In the genomic region with DNA sequence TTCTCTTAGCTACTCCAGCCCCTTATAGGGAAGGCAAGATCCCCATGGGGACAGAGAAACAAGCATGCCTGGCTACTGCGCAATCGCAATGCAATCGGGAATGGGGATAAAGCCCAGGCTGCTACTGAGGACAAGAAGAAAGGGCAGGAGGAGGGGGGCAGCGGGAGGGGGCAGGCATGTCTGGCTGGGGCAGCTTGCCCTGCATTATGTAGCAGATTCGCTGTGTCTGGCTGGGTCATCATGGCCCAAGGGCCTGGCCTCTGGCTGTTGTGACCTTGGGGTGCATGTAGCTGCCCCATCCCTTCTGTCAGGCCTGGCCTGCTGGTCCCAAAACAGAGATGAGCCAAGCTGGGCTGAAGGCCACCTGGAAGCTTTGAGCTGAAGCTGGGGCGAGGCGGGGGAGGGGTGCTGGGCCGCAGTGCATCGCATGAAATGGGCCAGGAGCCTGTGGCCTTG, we compare ENCODE assay signal across 10 mouse cellular contexts. TPM values are rescaled to one million over a fixed set of nuclear protein-coding genes. Genes with fewer than 3 reads are reported as not detected.
DNase-seq lines count a peak whose midpoint lies in the region; ATAC-seq lines count a peak whose summit lies in the region.
"Had no signal": no experiment of that assay in that cellular context is flagged by ENCODE, and none has a peak within 500 bp of the region (broad histone marks: within the 10 kb centered on the region; RNA-seq: fewer than 3 reads in every experiment).

No protein-coding gene starts in this region.

- WGBS in hindbrain, embryonic 14.5 days = 26% methylated on average over 9 of the region's 9 CpGs
- WGBS in neural tube, embryonic 15.5 days = 36% methylated on average over 9 of the region's 9 CpGs

- H3K9ac ChIP-seq in hindbrain, embryonic 14.5 days = peak overlapping the region; percentile 56; the same call in 1 of the 2 replicates
- H3K9ac ChIP-seq in neural tube, embryonic 15.5 days (replicated peaks) = no peak overlapping the region
- H3K9ac ChIP-seq: heart, embryonic 15.5 days had no signal

- H3K36me3 ChIP-seq in hindbrain, embryonic 14.5 days (replicated peaks; ENCODE audit: control insufficient read depth, insufficient read depth) = peaks cover 42% of the 10 kb centered on the region
- peaks cover 26% of the 10 kb centered on the region for H3K36me3 ChIP-seq in neural tube, embryonic 15.5 days
- H3K36me3 ChIP-seq: heart, embryonic 15.5 days had no signal

- no peaks in the 10 kb centered on the region for H3K27me3 ChIP-seq in hindbrain, embryonic 14.5 days (ENCODE audit: control insufficient read depth, insufficient read depth, low read length)
- H3K27me3 ChIP-seq in neural tube, embryonic 15.5 days (replicated peaks) = no peaks in the 10 kb centered on the region
- H3K27me3 ChIP-seq: heart, embryonic 15.5 days had no signal

- H3K4me2 ChIP-seq in hindbrain, embryonic 14.5 days (replicated peaks) = no peak overlapping the region
- H3K4me2 ChIP-seq in neural tube, embryonic 15.5 days = no peak overlapping the region
- H3K4me2 ChIP-seq: heart, embryonic 15.5 days had no signal

- H3K9me3 ChIP-seq in hindbrain, embryonic 14.5 days (ENCODE audit: control insufficient read depth, low read length) = no peaks in the 10 kb centered on the region
- H3K9me3 ChIP-seq in neural tube, embryonic 15.5 days (replicated peaks) = no peaks in the 10 kb centered on the region
- H3K9me3 ChIP-seq: heart, embryonic 15.5 days had no signal

- intact Hi-C loops in left cerebral cortex, postnatal 4 days (cut with DNase I) = no loop called here
- intact Hi-C loops in left cerebral cortex, postnatal 14 days (cut with DNase I) = loop anchor here (5.0 kb wide), 1 partner anchor 182 kb away; no protein-coding TSS in a partner anchor

- no peak overlapping the region for H3K4me3 ChIP-seq in hindbrain, embryonic 14.5 days (replicated peaks; ENCODE audit: low read length)
- no peak overlapping the region for H3K4me3 ChIP-seq in neural tube, embryonic 15.5 days (replicated peaks)
- H3K4me3 ChIP-seq: heart, embryonic 15.5 days had no signal

- ATAC-seq in hindbrain, embryonic 14.5 days (ENCODE audit: low FRiP score) = no peak
- no peak for ATAC-seq in neural tube, embryonic 15.5 days (ENCODE audit: low FRiP score)

- peak; percentile 94 for DNase-seq in left cerebral cortex, postnatal 4 days
- no peak for DNase-seq in left cerebral cortex, postnatal 14 days (ENCODE audit: low spot score in 2 of 2)
- peak; percentile 99 for DNase-seq in cerebellum, adult 11-12 months
- DNase-seq in gastrocnemius, adult 18-20 months (ENCODE audit: low spot score) = peak; percentile 82
- DNase-seq in hindbrain, embryonic 14.5 days (ENCODE audit: low spot score) = peak; percentile 60
- no peak for DNase-seq in spleen, postnatal 14 days (ENCODE audit: low spot score in 2 of 2)
- DNase-seq in urinary bladder, adult 18-20 months (ENCODE audit: low spot score in 2 of 2) = no peak

- peak overlapping the region; percentile 83 for H3K27ac ChIP-seq in hindbrain, embryonic 14.5 days
- H3K27ac ChIP-seq in neural tube, embryonic 15.5 days (replicated peaks) = peak overlapping the region; percentile 72
- H3K27ac ChIP-seq: heart, embryonic 15.5 days; macrophage had no signal

- peaks cover 24% of the 10 kb centered on the region for H3K4me1 ChIP-seq in hindbrain, embryonic 14.5 days (replicated peaks; ENCODE audit: control insufficient read depth, insufficient read depth, low read length)
- peaks cover 32% of the 10 kb centered on the region for H3K4me1 ChIP-seq in neural tube, embryonic 15.5 days

RNA-seq across cellular contexts. Expression of a gene that starts 27.8 kb away (rescaled TPM):
- total RNA-seq in left cerebral cortex, postnatal 4 days (2021) = 10 to 100 TPM; 10.2 to 10.7 TPM
- total RNA-seq in left cerebral cortex, postnatal 14 days (2021) = 10 to 100 TPM; 12.6 to 14.8 TPM
- total RNA-seq in gastrocnemius, adult 18-20 months (2021) = 1 to 10 TPM; 4.7 to 8.3 TPM
- 17.4 and 20.1 TPM in 2 replicates for polyA plus RNA-seq in hindbrain, embryonic 14.5 days (2014; fragmentation: Nextera tagmentation; extraction: Ambion mirVana)
- polyA plus RNA-seq in neural tube, embryonic 15.5 days (2015; fragmentation: Nextera tagmentation; extraction: Ambion mirVana) = 20.3 and 33.1 TPM in 2 replicates

RNA-seq across cellular contexts. Expression of a gene that starts 51.2 kb away (rescaled TPM):
- 100 to 1,000 TPM; 110 to 112 TPM for total RNA-seq in left cerebral cortex, postnatal 4 days (2021)
- 10 to 100 TPM; 89.3 to 96.7 TPM for total RNA-seq in left cerebral cortex, postnatal 14 days (2021)
- total RNA-seq in gastrocnemius, adult 18-20 months (2021) = 10 to 100 TPM; 47.0 to 51.4 TPM
- 55.2 and 62.1 TPM in 2 replicates for polyA plus RNA-seq in hindbrain, embryonic 14.5 days (2014; fragmentation: Nextera tagmentation; extraction: Ambion mirVana)
- 66.7 and 75.1 TPM in 2 replicates for polyA plus RNA-seq in neural tube, embryonic 15.5 days (2015; fragmentation: Nextera tagmentation; extraction: Ambion mirVana)

RNA-seq across cellular contexts. Expression of a gene that starts 52.8 kb away (rescaled TPM):
- 10 to 100 TPM; 68.4 to 72.1 TPM for total RNA-seq in left cerebral cortex, postnatal 4 days (2021)
- 10 to 100 TPM; 90.2 to 91.9 TPM for total RNA-seq in left cerebral cortex, postnatal 14 days (2021)
- 10 to 100 TPM; 19.3 to 22.8 TPM for total RNA-seq in gastrocnemius, adult 18-20 months (2021)
- 17.8 and 18.1 TPM in 2 replicates for polyA plus RNA-seq in hindbrain, embryonic 14.5 days (2014; fragmentation: Nextera tagmentation; extraction: Ambion mirVana)
- polyA plus RNA-seq in neural tube, embryonic 15.5 days (2015; fragmentation: Nextera tagmentation; extraction: Ambion mirVana) = 12.3 and 14.1 TPM in 2 replicates

Comparison
In these comparisons a context has a peak if more than half of its experiments do, and no peak if none do; other contexts are left out.
1. DNase-seq: peak in left cerebral cortex, postnatal 4 days (single experiment), cerebellum, adult 11-12 months (single experiment), gastrocnemius, adult 18-20 months (single experiment) and hindbrain, embryonic 14.5 days (single experiment); none in left cerebral cortex, postnatal 14 days (0 of 2), spleen, postnatal 14 days (0 of 2) and urinary bladder, adult 18-20 months (0 of 2).